Mouse (Mus musculus): ENCODE data around the gene Fut1.

The Fut1 gene

DNA sequence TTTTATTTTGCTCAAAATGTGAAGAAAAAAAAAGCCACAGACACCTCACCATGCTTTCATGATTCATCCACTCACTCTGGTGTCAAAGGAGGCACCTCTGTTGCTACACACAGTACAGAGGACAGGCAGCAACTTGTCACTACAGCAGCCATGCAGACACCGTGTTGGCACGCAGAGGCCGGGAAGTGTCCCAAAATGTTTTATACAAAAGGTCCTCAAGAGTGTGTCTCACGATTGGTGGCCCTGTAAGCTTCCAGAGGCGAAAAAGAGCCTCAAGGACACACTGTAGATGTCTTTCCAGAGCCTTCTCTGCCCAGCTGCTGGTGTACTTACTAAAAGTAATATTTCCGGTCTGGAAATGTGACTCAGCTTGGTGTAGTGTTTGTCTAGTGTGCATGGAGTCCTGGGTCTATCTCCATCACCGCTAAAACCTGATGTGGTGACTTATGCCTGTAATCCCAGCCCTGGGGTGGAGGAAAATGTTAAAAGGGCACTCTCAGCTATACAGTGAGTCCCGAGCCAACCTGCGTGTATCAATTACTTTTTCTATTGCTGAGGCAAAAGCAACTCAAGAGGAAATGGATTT is 11.3 kb upstream of the Fut1 start:
- DNase-seq, result no peak

DNA sequence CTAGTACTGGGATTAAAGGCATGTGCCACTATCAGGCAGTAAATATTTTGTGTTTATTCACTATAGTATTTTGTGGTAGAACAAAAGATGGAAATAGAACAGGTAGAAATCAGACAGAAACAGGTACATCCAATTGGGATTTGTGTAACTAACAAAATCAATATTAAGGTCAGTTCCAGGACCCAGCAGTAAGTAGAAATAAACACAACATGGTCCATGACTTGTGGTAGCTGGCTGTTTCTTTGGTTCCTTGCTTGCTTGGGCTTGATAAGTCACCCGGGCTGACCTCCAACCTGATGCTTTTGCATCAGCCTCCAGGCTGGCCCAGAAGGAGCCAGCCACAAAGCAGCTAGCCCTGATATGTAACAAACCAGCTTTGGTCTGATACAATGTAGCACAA is 7.6 kb upstream of the Fut1 start:
- DNase-seq, result no peak

DNA sequence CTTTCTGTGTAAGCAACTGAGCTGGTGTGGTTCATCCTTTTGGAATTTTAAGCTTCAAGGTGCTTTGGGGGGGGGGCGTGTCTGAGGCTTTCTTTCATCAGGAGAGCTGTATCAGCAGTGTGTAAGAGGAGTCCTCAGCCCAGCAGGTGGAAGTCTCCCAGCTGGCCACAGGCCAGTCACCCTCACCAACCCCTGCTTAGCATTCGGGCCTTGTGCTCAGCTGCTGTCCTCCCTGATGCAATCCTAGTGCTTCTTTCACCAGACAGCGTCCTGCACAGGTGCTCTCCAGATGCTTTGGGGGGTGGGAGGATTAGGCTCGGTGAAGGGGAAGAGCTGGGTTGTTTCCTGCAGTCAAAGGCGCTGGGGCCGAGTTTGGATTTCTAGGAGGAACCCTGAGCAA is 812 bp upstream of the Fut1 start:
- no peak for DNase-seq

DNA sequence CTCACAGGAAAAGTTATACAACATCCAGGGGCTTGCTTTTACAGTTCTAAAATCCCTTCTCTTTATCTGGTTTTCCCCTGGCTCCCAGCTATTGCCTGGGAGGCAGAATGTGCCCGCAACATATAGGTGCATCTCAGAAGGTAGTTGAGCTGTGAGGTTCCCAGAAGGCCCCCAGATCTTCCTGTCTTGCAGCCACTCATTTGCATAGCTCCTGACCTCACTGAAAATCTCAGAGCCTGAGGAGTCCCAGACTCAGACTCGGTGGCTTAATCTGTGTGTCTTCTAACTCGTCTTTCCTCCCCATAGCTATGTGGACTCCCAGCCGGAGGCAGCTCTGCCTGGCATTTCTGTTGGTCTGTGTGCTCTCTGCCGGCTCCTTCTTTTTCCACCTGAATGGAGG is 1.2 kb downstream of the Fut1 start:
- no peak for DNase-seq

DNA sequence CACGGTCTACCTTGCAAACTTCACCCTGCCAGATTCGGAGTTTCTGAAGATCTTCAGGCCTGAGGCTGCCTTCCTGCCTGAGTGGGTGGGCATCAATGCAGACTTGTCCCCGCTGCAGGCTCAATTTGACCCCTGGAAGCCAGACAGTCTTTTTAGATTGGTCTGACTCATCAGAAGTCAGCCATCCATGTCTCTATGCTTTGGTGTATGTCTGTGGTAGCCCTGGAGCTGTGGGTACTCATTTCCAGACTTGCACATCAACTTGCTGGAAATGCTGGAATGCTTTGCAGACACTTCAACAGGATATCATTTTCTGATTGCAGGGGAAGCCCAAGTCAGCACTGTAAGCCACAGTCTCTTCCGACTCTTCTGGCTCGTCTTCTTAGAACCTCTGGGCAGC is 2.5 kb downstream of the Fut1 start:
- DNase-seq, result no peak

DNA sequence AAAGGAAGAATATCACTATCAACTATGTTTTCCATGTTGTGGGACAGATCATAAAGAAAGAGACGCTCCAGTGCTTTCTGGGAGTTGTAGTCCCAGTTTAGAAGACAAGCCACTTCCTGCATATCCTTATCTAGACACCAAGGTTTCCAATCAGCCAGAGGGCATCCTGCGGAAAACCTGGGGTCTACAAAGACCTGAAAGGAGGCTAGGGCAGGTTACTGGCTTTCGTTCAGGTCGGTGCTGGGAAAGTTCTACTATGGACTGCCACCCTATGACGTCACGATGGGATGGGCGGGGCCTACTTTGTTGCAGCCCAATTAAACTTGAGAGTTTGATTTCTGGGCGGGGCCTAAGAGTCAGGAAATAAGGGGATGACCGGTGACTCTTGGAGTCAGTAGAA is 4.4 kb downstream of the Fut1 start, which contains the start of gene Izumo1:
Gene Izumo1 (plus strand): TSS at position 369 of the 400 bp plus-strand sequence.
- DNase-seq, result no peak

DNA sequence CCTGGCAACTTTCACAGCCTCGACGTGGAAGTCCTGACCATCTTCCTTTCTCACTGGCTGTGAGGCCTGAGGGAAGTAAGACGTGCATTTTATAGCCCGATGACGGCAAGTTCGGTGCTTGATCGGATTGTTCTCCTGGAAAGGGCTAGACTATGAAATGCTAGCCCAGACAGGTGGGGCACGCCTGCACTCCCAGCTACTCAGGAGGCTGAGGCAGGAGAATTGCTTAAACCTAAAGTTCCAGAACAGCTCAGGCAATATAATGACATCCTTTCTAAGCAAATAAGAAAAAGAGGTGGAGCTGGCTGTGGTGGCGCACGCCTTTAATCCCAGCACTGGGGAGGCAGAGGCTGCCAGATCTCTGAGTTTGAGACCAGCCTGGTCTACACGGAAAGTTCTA is 6.4 kb downstream of the Fut1 start:
- DNase-seq, result no peak

DNA sequence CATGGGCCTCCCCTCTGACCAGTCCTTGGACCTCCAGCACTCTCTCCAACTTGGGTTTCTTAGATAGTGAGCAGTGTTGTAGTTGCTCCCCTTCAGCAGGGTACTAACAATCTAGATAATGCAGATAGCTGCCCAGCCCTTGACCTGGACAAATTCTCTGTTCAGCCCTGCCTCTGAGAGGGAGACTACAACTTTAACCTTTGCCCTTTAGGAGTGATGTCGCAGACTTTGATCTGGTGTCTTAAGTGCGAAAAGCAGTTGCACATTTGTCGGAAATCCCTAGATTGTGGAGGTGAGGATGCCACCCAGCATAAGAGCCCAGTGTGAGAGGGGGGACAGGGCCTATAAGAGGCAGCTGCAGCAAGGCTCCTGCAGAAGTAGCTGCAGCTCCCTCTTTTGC is 7.6 kb downstream of the Fut1 start:
- no peak for DNase-seq

DNA sequence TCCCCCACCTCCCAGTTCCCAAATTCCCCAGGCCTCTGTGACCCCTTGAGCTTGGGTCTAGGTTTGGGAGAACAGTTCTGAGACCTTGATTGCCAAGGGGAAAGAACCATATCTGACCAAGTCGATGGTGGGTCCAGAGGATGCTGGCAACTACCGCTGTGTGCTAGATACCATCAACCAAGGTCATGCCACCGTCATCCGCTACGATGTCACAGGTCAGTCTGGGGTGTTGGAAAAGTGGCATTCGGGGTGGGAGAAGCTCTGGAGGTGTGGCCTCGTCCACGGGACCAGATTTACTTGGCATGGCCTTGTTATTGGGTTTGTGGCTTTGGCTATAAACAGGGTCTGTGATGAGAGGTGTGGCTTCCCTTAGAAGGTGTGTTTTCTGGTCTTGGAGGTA is 8.4 kb downstream of the Fut1 start:
- DNase-seq, result no peak

DNA sequence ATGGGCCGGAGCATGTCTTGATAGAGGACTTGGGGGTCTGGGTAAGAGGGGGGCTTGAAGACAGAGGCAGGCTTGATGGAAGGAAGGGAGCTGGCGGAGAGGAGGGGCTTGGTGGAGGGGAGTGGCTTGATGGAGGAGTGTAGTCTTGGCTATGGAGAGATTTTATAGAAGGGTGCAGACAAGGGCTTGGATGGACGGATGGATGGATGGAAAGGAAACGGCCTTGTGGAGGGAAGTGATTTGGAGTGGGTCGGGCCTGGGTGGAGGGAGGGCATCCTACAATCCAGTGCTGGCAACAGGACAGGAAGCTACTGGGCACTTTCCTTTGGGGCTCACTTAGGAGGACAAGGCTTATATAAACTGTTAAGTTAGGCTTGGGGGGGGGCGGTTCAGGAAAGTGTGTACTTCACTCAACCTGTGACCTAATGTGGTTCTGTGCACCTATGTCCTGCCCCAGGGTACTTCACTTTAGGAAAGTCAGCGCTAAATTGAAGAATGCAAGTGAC is 9.5 kb downstream of the Fut1 start:
- no peak for DNase-seq

DNA sequence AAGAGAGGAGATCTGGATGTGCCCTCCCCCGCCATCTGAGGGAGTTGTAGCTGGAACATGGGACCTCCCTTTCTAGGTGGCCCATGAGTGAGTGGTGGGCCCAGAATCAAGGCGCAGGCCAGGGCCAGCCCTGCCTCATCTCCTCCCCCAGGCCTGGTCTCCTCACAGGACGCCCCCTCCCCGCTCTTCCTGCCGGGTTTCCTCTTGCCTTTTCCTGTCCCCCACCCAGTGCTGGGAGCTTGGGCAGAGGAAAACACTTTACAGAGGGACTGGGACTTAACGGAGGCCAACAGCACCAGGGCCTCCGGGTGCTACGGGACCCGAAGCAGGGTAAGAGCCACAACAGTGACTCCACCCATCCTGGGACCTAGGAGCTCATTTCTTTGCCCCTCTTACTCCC is 10.2 kb downstream of the Fut1 start, which contains the start of gene Rasip1:
Gene Rasip1 (plus strand): TSS at position 228 of the 400 bp plus-strand sequence.
- DNase-seq, result no peak

DNA sequence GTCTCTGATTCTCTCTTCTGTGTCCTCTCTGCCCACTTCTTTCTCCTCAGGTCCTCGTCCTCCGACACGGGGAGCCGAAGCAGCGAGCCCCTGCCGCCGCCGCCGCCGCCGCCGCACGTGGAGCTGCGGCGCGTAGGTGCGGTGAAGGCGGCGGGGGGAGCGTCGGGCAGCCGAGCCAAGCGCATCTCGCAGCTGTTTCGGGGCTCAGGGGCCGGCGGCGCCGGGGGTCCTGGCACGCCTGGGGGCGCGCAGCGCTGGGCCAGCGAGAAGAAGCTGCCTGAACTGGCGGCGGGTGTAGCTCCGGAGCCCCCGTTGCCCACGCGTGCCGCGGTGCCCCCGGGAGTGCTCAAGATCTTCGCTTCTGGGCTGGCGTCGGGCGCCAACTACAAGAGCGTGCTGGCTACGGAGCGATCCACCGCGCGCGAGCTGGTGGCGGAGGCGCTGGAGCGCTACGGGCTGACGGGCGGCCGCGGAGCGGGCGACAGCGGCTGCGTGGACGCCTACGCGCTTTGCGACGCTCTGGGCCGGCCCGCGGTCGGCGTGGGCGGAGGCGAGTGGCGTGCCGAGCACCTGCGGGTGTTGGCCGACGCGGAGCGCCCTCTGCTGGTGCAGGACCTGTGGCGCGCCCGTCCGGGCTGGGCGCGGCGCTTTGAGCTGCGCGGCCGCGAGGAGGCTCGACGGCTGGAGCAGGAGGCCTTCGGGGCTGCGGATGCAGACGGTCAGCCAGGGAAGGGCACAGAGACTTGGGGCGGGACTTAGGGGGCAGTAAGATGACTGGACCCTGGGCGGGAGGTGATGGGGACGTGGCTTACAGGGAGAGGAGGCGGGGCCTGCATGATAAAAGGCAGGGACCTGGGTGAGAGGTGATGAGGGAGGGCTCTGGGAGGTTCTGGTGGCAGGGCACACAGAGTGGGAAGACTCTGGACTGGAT is 11.5 kb downstream of the Fut1 start:
- DNase-seq, result peak; percentile 89

DNA sequence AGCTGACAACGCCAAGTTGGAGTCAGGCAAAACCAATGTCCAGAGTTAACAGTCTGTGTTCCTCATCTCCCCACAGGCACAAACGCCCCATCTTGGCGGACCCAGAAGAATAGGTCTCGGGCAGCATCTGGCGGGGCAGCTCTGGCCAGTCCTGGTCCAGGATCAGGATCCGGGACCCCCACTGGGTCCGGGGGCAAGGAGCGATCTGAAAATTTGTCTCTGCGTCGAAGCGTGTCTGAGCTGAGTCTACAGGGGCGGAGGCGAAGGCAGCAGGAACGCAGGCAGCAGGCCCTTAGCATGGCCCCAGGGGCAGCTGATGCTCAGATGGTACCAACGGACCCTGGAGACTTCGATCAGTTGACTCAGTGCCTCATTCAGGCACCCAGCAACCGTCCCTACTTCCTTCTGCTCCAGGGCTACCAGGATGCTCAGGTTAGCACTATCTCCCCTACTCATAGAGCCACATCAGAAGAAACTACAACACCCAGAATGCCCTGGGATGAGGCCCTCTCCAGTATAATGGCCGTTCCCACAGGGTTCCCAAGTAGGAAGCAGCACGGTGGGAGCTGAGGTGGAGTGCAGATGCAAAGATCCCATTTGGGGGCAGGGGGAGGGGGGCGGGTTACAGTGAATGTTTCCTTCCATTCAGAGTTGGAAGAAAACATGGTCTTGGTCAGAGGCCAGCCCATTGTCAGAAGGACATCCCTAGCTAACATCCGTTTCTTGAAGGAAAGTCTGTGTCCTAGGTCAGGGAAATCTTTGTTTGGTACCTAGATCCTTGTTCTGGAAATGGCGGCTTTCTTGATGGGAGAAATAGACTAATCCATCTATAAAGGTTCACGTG is 13.2 kb downstream of the Fut1 start:
- DNase-seq, result no peak

DNA sequence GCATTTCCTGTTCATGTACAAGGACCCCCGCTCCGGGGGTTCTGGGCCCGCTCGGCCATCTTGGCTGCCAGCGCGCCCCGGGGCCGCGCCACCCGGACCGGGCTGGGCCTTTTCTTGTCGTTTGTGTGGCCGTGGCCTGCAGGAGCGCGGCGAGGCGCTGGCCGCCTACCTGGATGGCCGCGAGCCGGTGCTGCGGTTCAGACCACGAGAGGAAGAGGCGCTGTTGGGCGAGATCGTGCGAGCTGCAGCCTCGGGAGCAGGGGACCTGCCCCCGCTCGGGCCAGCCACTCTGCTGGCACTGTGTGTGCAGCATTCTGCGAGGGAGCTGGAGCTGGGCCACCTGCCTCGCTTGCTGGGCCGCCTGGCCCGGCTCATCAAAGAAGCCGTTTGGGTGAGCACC is 15.4 kb downstream of the Fut1 start:
- DNase-seq, result no peak

DNA sequence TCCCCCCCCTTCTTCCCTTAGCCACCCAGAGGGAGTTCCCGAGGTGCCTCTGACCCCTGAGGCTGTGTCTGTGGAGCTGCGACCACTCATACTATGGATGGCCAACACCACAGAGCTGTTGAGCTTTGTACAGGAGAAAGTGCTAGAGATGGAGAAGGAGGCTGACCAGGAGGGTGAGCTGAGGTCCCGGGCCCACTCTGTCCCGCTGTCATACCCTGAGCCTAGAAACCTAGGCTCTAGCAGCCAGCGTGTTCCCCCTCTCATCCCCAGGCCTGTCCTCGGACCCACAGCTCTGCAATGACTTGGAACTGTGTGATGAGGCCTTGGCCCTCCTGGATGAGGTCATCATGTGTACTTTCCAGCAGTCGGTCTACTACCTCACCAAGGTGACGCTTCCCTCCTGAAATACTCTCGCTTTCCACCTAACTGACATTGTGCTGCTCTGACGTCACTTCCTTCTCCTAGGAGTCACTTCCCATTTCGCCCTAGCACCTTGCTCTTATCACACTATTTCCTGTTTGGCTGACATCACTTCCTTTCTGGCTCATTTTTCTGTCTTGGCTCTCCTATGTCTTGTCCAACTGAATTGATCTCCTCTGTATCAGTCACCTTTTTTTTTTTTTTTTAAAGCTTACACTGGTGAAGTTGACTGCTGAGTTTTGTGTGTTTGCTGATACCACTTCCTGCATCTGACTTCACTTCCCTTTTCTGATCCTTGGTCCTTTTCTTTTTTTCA is 18.0 kb downstream of the Fut1 start:
- DNase-seq, result no peak

DNA sequence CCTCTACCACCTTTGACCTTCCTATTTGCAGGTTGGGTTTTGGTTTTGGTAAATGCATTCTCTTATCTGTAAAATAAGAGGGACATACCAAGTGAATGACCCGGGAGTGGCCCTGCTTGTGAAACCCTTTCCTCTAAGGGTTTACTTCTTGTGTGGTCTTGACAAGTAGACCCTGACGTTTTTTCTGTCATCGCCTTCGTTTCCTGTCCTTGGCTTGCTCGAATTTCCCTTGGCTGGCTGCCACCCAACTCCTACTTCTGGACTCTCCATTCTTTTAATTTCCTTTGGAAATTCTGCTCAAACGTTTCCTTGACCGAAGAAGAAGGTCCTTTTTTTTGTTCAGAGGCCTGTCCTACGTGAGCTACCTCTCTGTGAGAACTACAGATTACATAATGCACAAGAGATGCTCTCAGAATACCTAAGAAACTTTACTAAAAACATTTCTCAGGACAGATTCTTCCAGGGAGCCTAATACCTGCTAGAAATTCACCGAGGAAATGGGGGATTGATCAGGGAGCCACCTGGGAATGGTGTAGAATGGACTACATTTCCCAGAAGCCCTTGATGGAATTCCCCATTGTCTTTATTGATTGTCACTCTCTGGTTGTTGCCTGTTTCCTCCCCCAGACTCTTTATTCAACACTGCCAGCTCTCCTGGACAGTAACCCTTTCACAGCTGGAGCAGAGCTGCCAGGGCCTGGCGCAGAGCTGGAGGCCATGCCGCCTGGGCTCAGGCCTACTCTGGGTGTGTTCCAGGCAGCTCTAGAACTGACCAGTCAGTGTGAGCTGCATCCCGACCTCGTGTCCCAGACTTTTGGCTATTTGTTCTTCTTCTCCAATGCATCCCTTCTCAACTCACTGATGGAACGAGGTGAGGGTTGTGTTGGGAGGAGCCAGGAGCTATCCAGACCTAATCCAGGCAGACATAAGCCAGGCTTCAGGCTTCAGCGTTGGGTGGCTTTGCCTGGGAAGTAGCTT is 18.9 kb downstream of the Fut1 start:
- no peak for DNase-seq

DNA sequence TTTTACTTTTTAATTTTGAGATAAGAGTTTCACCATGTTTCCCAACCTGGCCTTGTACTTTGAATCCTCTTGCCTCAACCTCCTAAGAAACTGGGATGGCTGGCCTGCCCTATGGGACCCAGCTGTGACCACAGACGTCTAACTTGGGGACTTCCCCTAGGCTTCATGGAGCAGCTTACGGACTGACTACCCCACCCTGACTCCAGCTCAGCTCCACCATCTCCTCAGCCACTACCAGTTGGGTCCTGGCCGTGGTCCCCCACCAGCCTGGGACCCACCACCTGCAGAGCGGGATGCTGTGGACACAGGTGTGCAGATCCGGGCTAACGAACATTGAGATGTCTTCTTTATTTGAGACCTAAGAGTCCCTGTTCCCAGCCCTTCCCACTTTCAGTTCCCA is 20.6 kb downstream of the Fut1 start:
- no peak for DNase-seq

DNA sequence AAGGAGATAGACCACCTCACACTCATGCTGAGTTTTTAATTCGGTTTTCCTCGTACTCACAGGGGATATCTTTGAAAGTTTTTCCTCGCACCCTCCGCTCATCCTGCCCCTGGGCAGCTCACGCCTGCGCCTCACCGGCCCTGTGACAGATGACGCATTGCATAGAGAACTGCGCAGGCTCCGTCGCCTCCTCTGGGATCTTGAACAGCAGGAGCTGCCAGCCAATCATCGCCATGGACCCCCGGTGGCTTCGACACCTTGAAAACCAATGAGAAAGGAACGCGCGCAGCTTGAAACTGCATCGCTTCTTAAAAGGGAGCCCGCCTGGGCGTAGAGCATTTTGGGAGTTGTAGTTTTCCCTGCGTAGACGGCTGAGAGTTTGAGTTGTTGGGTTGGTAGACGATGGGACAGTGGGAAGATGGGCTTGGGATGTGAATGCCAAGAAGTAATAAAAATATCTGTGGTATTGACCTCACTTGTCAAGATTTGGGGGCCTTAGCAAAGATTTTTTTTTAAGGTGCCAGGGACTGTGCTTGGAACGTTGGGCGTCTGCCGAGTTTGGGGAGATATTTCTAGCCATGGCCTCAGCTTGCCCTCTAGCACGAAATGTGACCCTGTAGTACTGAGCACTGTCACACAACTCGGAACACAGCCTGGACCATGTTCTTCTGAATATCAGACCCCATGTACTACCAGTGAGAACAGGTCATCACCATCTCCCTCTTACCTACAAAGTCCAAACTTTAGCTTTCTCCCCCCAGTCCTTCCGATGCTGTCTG is 21.7 kb downstream of the Fut1 start:
- DNase-seq, result no peak

DNA sequence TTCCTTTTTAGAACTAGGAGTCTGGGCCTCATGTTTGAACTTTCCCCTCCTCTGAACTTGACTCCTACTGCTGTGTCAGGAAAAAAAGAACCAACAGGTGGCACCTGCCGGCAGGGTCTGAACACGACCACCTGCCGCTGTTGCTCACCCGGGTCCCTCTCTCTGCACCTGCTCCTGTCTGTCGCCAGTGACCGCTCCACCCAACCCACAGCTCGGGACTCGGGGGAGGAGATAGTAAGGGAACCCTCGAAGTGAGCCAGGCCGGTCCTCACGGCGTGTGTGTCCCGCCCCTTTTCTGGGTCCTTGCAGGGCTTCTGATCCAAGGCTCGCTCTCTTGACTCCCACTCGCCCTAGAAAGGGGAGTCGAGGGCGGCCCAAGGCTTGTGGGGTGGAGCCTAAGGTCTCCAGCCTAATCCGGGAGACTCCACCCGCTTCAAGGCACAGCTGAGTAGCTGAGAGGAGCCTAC is 22.5 kb downstream of the Fut1 start, which contains the start of gene Mamstr:
Gene Mamstr (plus strand): TSS at position 417 of the 467 bp plus-strand sequence.
- DNase-seq, result no peak

All from thymus, postnatal 14 days (tissue).